Mouse (Mus musculus): ENCODE measurements around the gene Gpr141. TPM values are rescaled to one million over a fixed set of nuclear protein-coding genes. Genes with fewer than 3 reads are reported as not detected.
A peak's percentile ranks its signal among the peaks of the same experiment; 100 is the strongest.
"Not testable (repeated sequence)": the region's sequence is repeated elsewhere in the genome, so short reads cannot be mapped to it uniquely, and the experiment has no call there.

Gene Gpr141
- polyA plus RNA-seq, 1 experiment, result not detected

DNA sequence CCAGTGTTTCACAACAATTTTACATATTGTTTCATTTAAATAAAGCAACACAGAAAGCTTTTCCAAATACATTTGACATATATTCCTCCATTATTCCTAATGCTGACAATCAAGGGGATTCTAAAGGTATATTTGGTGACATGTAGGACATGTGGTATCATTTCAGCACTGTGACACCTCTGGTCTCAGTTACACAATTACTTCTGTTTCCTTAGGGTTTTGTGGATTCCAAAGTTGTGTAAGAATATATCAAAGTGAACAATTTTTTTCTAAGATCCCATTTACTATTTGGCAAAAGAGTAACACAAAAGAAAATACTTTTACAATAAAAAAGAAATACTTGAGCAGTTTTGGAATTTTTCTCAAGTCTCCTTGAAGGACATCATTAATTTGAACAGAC lies 2.4 kb downstream of the Gpr141 start:
- TF ChIP-seq CTCF (IDR thresholded peaks at IDR 0.05; ENCODE audit: borderline replicate concordance, insufficient read depth, low read length) (no peak), POLR2A (IDR thresholded peaks at IDR 0.05; ENCODE audit: low read depth, low read length) (no peak)
- peaks cover 2% of the 10 kb centered on the region; the same call in 1 of the 2 replicates for H3K4me1 ChIP-seq (ENCODE audit: control insufficient read depth, insufficient read depth, low read length)
- H3K4me3 ChIP-seq (ENCODE audit: insufficient read depth, low read length), result no peak overlapping the region
- no peak overlapping the region for H3K27ac ChIP-seq (ENCODE audit: insufficient read depth, low read length)

DNA sequence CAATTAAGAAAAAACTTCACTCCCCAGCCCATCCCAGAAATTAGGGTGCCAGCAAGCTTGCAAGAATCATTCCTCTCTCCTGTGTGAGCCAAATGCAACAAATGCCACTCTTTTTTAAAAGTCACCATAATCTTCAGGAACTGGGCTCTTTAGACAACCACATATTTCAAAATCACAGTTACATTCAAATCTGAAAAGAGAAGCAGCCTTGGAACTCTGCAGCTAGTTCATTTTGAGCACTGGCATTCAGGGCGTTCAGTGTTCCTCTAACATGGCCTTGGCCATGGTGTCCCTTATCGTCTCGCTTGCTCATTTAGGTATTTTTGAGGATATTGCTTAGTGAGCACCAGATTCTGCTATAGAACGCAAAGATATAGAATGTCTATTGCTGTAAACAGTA lies 4.1 kb downstream of the Gpr141 start:
- no peak overlapping the region for H3K4me3 ChIP-seq (ENCODE audit: insufficient read depth, low read length)
- H3K27ac ChIP-seq (ENCODE audit: insufficient read depth, low read length), result no peak overlapping the region
- TF ChIP-seq CTCF (IDR thresholded peaks at IDR 0.05; ENCODE audit: borderline replicate concordance, insufficient read depth, low read length) (no peak), POLR2A (IDR thresholded peaks at IDR 0.05; ENCODE audit: low read depth, low read length) (no peak)

DNA sequence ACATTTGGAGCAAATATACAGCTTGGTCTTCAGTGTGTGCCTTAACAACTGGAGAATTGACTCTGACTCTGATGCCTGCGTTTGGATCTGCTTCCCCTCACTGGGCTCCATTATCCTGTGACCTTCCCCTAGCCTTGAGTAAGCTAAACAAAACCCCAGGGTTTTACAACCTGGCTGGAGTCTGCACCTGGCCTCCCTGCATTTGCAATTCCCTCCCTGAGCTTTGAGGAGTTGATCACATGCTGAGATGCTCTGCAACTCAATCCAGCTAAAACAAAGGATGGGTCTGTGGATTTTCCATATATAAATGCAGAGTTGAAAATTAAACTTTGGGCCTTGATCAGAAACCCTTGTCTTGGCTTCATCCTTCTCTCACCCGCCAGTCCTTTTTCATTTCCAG lies 4.8 kb downstream of the Gpr141 start:
- H3K4me1 ChIP-seq (ENCODE audit: control insufficient read depth, insufficient read depth, low read length), result peaks cover 2% of the 10 kb centered on the region; the same call in 1 of the 2 replicates
- no peak overlapping the region for H3K4me3 ChIP-seq (ENCODE audit: insufficient read depth, low read length)
- no peak for TF ChIP-seq CTCF (IDR thresholded peaks at IDR 0.05; ENCODE audit: borderline replicate concordance, insufficient read depth, low read length)
- TF ChIP-seq POLR2A (IDR thresholded peaks at IDR 0.05; ENCODE audit: low read depth, low read length), result no peak
- H3K27ac ChIP-seq (ENCODE audit: insufficient read depth, low read length), result no peak overlapping the region

More for the DNA sequence above, 4.1 kb downstream of the Gpr141 start:
- H3K4me1 ChIP-seq (ENCODE audit: control insufficient read depth, insufficient read depth, low read length), result peaks cover 2% of the 10 kb centered on the region; the same call in 1 of the 2 replicates

DNA sequence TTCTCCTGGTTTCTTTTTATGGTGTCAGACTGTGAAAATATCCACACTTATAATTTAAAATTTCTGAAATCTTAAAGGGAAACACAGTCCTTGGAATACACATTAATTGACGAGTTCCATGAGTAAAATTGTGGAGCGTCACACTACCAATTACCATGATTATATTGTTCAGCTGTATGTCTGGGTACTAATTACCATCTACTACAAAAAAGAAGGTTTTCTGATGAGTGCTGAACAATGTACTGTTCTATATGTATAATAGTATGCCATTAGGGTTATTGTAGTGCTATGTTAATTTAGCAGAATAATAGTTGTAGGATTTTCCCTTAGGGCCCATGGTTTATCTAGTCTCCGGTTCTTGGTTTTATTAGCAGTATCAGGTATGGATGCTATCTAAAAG lies 29.1 kb downstream of the Gpr141 start:
- TF ChIP-seq POLR2A (IDR thresholded peaks at IDR 0.05; ENCODE audit: low read depth, low read length) (no peak), CTCF (IDR thresholded peaks at IDR 0.05; ENCODE audit: borderline replicate concordance, insufficient read depth, low read length) (no peak)
- Histone ChIP-seq H3K4me1 (ENCODE audit: control insufficient read depth, insufficient read depth, low read length) (no peaks in the 10 kb centered on the region), H3K4me3 (ENCODE audit: insufficient read depth, low read length) (no peak overlapping the region), H3K27ac (ENCODE audit: insufficient read depth, low read length) (no peak overlapping the region)

DNA sequence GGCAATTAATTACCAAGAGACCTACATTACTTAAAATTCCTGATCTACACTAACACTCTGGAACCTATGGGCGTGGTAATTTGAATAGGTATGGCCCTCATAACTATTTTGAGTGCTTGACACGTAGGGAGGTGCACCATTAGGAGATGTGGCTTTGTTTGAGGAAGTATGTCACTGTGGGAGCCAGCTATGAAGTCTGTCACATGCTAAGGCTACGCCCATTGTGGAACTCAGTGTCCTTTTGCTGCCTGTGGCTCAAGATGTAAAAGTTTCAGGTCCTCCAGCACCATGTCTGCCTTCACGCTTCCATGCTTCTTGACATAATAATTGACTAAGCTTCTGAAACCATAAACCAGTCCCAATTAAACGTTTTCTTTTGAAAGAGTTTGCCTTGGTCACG lies 29.6 kb downstream of the Gpr141 start:
- Histone ChIP-seq H3K4me3 (ENCODE audit: insufficient read depth, low read length) (no peak overlapping the region), H3K27ac (ENCODE audit: insufficient read depth, low read length) (no peak overlapping the region), H3K4me1 (ENCODE audit: control insufficient read depth, insufficient read depth, low read length) (no peaks in the 10 kb centered on the region)
- no peak for TF ChIP-seq CTCF (IDR thresholded peaks at IDR 0.05; ENCODE audit: borderline replicate concordance, insufficient read depth, low read length)
- TF ChIP-seq POLR2A (IDR thresholded peaks at IDR 0.05; ENCODE audit: low read depth, low read length), result no peak

DNA sequence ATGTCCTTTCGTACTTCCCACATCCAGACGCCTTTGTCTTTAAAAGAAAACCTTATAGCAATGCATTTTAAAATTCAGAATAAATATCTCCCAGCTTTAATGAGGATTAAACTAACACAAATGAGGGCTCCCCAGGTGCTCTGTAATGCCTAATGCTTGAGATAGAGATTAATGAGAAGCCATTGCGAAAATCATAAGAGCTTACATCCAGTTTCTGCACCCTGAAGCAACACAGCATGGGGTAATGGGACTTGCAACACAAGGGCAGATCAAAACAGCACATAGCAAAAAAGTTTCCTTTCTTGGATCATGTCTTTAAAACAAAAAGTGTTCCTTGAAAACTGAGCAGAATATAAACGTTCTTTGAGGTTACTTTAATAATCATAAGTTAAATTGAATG lies 30.3 kb downstream of the Gpr141 start:
- TF ChIP-seq CTCF (IDR thresholded peaks at IDR 0.05; ENCODE audit: borderline replicate concordance, insufficient read depth, low read length), result no peak
- TF ChIP-seq POLR2A (IDR thresholded peaks at IDR 0.05; ENCODE audit: low read depth, low read length), result no peak
- no peak overlapping the region for H3K4me3 ChIP-seq (ENCODE audit: insufficient read depth, low read length)
- no peaks in the 10 kb centered on the region for H3K4me1 ChIP-seq (ENCODE audit: control insufficient read depth, insufficient read depth, low read length)
- no peak overlapping the region for H3K27ac ChIP-seq (ENCODE audit: insufficient read depth, low read length)

DNA sequence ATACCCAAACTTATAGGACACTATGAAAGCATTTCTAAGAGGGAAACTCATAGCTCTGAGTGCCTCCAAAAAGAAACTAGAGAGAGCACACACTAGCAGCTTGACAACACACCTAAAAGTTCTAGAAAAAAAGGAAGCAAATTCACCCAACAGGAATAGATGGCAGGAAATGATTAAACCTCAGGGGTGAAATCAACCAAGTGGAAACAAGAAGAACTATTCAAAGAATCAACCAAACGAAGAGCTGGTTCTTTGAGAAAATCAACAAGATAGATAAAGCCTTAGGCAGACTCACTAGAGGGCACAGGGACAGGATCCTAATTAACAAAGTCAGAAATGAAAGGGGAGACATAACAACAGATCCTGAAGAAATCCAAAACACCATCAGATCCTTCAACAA lies 36.1 kb downstream of the Gpr141 start:
- H3K4me1 ChIP-seq (ENCODE audit: control insufficient read depth, insufficient read depth, low read length); H3K4me3 ChIP-seq (ENCODE audit: insufficient read depth, low read length); H3K27ac ChIP-seq (ENCODE audit: insufficient read depth, low read length): not testable (repeated sequence)

DNA sequence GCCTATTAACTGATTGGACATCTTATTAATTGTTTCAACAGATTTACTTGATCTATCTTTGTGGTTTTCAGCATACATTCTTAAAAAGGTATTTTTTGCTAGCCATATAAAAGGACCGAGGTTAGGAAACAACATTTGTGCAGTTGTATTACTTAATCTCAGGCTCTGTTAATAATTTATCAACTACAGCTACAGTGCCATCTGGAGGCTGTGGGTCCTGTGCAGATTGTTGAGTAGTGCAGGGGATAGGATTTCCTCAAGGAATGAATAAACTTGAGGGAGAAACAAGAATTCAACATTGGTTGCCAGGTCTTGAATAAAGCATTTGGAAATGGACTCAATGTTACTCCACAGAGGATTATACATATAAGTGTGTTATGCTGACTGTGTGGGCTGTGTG lies 53.9 kb downstream of the Gpr141 start:
- Histone ChIP-seq H3K4me1 (ENCODE audit: control insufficient read depth, insufficient read depth, low read length) (no peaks in the 10 kb centered on the region), H3K27ac (ENCODE audit: insufficient read depth, low read length) (no peak overlapping the region), H3K4me3 (ENCODE audit: insufficient read depth, low read length) (no peak overlapping the region)
- TF ChIP-seq CTCF (IDR thresholded peaks at IDR 0.05; ENCODE audit: borderline replicate concordance, insufficient read depth, low read length) (no peak), POLR2A (IDR thresholded peaks at IDR 0.05; ENCODE audit: low read depth, low read length) (no peak)

DNA sequence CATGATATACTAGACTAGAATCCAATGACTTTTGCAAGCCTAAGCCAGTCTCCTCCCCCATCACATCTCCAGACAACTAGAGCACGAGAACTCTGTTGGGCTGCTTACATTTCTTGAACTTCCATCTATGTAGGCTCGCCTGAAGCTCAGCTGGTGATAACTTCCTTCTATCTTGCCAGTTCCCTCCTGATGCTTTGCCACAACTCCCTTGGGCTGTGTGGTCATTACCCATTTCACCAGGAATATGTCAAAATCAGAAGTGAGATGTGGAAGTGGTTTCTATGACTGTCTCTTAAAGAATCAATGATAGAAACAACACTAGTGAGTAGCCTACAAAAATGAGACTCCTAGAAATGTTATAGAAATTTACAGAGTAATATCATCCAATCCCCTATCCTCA lies 56.9 kb downstream of the Gpr141 start:
- H3K27ac ChIP-seq (ENCODE audit: insufficient read depth, low read length), result no peak overlapping the region
- TF ChIP-seq CTCF (IDR thresholded peaks at IDR 0.05; ENCODE audit: borderline replicate concordance, insufficient read depth, low read length) (no peak), POLR2A (IDR thresholded peaks at IDR 0.05; ENCODE audit: low read depth, low read length) (no peak)
- H3K4me3 ChIP-seq (ENCODE audit: insufficient read depth, low read length), result no peak overlapping the region
- no peaks in the 10 kb centered on the region; the same call in 1 of the 2 replicates for H3K4me1 ChIP-seq (ENCODE audit: control insufficient read depth, insufficient read depth, low read length)

DNA sequence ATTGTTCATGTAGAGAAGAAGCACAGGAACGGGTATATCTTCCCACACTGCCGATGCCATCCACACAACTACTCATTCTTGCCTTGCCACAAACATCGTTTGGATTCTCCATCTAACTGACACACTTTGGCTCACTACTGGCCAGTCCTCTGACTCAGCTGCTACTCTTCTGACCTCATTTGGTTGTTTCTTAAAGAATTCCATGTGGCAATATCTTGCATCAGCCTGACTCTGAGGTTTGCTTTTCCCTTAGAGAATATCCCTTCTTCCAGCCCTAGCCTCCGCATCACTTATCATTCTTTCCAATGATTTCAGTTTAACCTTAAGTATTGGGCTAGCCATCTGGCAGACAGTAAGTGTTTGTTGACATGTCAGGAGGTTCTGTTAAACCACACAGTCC lies 59.8 kb downstream of the Gpr141 start:
- Histone ChIP-seq H3K4me1 (ENCODE audit: control insufficient read depth, insufficient read depth, low read length) (no peaks in the 10 kb centered on the region; the same call in 1 of the 2 replicates), H3K27ac (ENCODE audit: insufficient read depth, low read length) (peak overlapping the region; percentile 73), H3K4me3 (ENCODE audit: insufficient read depth, low read length) (no peak overlapping the region)
- TF ChIP-seq CTCF (IDR thresholded peaks at IDR 0.05; ENCODE audit: borderline replicate concordance, insufficient read depth, low read length) (no peak), POLR2A (IDR thresholded peaks at IDR 0.05; ENCODE audit: low read depth, low read length) (no peak)

DNA sequence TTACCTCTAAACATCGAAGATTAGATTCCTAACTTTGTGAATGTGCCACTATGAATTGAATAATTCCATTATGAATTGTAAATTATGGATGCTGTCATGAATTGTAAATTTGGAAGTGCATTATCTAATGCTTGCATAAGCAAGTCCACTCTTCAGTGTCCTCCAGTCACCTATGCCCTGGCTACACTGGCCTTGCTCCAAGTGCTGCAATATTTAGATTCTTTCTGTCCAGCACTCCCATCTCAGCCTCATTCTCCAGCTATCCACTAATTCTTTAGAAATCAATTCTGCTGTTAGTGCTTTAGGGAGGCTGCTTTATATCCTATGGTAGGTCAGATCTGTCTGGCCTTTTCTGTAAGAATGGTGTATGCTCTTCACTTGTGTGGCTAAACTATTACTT lies 60.8 kb downstream of the Gpr141 start:
- TF ChIP-seq POLR2A (IDR thresholded peaks at IDR 0.05; ENCODE audit: low read depth, low read length) (no peak), CTCF (IDR thresholded peaks at IDR 0.05; ENCODE audit: borderline replicate concordance, insufficient read depth, low read length) (no peak)
- H3K4me1 ChIP-seq (ENCODE audit: control insufficient read depth, insufficient read depth, low read length), result no peaks in the 10 kb centered on the region; the same call in 1 of the 2 replicates
- no peak overlapping the region for H3K4me3 ChIP-seq (ENCODE audit: insufficient read depth, low read length)
- no peak overlapping the region for H3K27ac ChIP-seq (ENCODE audit: insufficient read depth, low read length)
